Mouse (Mus musculus) layer of hippocampus, adult 2 months (tissue): Measurements from ENCODE around the gene Fyttd1. TPM values are rescaled to one million over a fixed set of nuclear protein-coding genes. Genes with fewer than 3 reads are reported as not detected.
A peak's percentile ranks its signal among the peaks of the same experiment; 100 is the strongest.
"Not testable (repeated sequence)": the region's sequence is repeated elsewhere in the genome, so short reads cannot be mapped to it uniquely, and the experiment has no call there.

ENCODE experiments used
- DNase-seq, 2 experiments: peaks; one replicate each; pipeline ENCODE4 v3.0.0; 2022; ENCODE audit warnings: low spot score in 2 of 2
- H3K27ac ChIP-seq: fragments of 200-600 bp; 2 replicates; pipeline ENCODE4 v1.8.1; 2022
- H3K4me3 ChIP-seq: fragments of 200-600 bp; 2 replicates; pipeline ENCODE4 v1.8.1; 2022; ENCODE audit warnings: mild to moderate bottlenecking
- CTCF ChIP-seq: fragments of 200-600 bp; conservative IDR thresholded peaks from 2 replicates; pipeline ENCODE4 v1.8.1; 2022; ENCODE audit warnings: antibody characterized with exemption, mild to moderate bottlenecking, moderate library complexity
- total RNA-seq, 2 experiments: library from RNA; stranded (reverse); gene quantifications; 2 replicates each; pipeline ENCODE4 v1.2.3; 2021

Gene Fyttd1
- total RNA-seq, 2 experiments from 2014 or later, result 110 TPM

DNA sequence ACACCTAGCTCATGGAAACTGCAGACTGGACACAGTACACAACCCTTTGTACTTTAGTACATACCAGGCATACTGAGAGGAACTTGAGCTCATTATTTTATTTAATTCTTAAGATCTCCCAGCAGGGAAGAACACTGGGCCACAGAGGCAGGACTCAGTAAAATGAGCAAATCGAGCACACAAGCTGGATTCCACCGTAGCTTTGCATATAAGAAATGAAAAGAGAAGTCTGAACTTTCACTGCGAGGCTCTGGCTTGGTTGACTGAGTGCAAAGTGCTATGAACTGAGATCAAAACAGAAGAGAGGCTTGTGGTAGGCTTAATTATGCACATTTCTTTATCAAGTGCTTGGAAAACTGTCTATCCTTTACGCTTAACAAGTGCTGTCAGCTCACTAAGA, 11.9 kb upstream of the Fyttd1 start:
- Histone ChIP-seq H3K4me3 (no peak overlapping the region), H3K27ac (no peak overlapping the region)
- TF ChIP-seq CTCF, result no peak
- no peak for DNase-seq

DNA sequence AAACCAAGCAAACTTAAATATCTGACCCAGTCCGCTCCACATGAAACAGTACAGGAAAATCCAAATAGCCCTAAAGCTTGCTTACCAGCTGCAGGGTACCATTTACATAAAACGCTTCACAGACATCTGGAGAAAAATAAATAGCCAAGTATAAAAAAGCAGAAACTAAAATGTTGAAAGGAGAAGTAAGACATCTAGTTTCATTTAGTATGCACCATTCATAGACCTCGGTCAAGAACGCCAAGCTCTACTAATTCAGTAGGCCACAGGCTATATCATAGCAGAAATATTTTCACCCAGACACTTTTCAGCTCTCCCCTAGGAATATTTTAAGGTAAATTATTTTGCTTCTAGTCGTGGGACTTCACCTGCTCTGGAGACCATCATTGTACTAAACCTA, 10.6 kb upstream of the Fyttd1 start:
- no peak for DNase-seq
- Histone ChIP-seq H3K27ac (no peak overlapping the region), H3K4me3 (no peak overlapping the region)
- no peak for TF ChIP-seq CTCF

DNA sequence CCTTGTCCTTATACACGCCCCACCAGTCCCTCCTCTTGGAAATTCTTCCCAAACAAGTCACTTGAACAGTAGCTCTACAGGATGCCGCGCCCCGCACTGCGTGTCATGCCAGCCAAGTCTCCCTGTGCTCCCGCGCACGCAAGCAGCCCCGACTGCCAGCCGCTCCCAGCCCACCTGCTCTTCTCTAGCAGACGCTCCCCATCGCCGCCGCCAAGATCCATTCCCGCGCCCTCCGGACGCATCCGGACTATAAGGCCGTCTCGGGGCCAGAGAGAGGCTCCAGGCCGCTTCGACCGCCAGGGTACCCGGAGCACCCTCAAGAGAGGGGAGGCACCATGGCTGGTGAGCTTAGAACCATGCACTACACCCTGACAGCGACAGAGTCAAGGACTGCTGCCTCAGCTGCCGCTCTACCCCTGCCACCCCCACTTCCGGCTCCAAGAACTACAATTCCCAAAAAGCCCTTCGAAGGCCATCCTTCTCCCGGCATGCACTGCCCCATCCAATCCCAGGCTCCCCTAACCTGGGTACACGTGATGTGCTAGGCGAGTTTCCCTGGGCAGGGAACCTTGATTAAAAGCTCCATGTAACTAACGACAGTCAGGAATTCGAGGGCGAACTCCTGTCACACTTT, 9.3 kb upstream of the Fyttd1 start:
- Histone ChIP-seq H3K4me3 (peak overlapping the region; percentile 84), H3K27ac (peak overlapping the region; percentile 90)
- TF ChIP-seq CTCF, result peak; percentile 38; the same call in 1 of the 2 replicates
- peak; percentile 92 to 95 for DNase-seq

DNA sequence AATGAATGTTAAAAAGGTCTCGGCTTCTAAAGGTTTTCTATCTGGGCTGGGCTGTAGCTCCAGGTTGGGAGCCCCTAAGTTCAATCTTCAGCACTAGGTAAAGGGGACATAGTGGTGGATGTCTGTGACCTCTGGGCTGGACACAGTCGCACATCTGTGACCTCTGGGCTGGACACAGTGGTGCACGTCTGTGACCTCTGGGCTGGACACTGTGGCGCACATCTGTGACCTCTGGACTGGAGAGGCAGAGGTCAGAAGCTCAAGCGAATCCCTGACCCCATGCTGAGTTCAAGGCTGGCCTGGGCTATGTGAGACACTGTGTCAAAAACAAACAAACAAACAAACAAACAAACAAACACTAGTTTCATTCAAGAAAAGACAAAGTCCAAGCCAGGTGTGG, 7.1 kb upstream of the Fyttd1 start:
- no peak for TF ChIP-seq CTCF
- no peak for DNase-seq
- H3K27ac ChIP-seq, result no peak overlapping the region
- H3K4me3 ChIP-seq, result no peak overlapping the region

DNA sequence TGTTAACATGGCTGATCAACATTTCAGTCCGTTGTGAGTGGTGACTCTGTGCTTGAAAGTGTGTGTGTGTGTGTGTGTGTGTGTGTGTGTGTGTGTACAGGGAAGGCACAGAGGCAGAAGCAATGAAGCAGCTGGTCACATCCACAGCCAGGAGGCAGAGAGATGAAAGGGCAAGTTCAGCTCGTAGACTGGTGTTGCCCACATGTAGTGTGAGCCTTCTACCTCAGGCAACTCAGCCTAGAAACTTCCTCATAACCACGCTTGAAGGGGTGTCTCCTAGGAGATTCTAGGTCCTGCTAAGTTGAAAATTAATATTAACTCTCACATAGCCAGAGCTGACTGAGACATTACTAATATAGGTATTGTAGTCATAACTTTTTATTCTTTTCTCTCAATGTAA, 3.9 kb upstream of the Fyttd1 start:
- Histone ChIP-seq H3K27ac (no peak overlapping the region), H3K4me3 (no peak overlapping the region)
- DNase-seq, result no peak
- no peak for TF ChIP-seq CTCF

DNA sequence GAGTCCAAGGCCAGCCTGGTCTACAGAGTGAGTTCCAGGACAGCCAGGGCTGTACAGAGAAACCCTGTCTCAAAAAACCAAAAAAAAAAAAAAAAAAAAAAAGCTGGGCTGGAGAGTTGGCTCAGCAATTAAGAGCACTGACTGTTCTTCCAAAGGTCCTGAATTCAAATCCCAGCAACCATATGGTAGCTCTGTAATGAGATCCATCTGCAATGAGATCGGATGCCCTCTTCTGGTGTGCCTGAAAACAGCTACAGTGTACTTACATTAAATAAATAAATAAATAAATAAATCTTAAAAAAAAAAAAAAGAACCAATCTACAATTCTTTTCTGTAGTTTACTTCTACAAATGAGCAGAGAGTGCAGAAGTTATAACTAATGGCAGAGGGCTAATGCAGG, 2.0 kb upstream of the Fyttd1 start:
- TF ChIP-seq CTCF, result peak; percentile 44
- DNase-seq, H3K4me3 ChIP-seq, H3K27ac ChIP-seq: not testable (repeated sequence)

DNA sequence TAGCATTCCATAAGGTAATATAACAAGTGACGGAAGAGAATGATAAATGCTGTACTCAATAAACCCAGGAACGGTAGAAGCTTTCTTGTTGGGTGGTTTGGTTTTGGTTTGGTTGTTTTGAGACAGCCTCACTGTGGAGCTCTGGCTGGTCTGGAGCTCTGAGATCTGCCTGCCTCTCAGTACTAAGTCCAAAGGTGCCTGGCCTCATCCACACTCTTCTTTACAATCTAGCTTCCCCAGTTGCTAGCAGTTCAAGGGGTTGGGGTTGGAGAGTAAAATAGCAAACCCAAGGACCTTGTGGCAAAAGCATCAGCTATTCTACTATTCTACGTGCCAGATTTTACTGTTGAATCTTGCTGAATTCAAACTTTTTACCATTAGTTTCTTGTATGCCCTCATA, 1.5 kb upstream of the Fyttd1 start:
- no peak for TF ChIP-seq CTCF
- Histone ChIP-seq H3K27ac (no peak overlapping the region), H3K4me3 (no peak overlapping the region)
- no peak for DNase-seq

DNA sequence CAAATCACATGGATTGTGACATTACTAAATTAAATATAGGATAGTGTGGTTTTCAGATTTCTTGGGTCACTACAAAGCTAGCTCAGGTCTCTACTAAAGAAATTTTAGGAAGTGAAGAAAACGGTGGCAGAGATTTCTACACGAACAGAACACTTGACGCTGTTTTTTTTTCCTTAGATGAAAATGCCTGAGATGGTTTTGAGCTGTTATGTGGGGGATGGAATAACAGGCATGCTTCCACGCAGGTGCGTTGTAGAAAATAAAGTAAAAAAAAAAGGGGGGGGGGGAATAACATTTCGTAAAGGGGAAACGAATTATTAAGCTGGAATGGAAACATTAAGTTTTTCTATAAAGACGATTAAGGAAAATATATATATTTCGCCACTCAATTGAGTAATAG, 469 bp upstream of the Fyttd1 start:
- Histone ChIP-seq H3K27ac (peak overlapping the region; percentile 92; the same call in 1 of the 2 replicates), H3K4me3 (peak overlapping the region; percentile 86)
- no peak for TF ChIP-seq CTCF
- DNase-seq, result no peak

DNA sequence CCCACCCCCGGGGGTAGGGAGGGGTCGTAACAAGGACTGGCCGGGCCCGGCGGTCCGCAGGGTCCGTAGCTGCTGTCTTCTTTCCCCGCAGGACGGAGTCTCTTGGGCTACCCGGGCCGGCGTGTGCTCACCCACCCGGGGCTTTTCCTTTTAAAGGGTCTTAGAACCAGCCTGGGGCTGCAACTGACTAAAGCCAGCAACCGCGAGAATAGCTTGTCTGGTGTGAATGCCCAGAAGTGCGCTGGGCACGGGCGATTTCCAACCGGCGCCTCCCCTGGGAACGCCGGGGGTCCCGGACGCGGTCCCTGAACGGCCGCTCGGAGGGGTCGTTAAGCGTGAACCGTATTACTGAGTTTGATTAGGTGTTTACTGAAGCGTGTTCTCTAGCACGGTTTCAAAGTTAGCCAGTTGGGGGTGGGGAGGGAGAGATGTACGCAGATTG, 878 bp downstream of the Fyttd1 start:
- Histone ChIP-seq H3K27ac (peak overlapping the region; percentile 92), H3K4me3 (peak overlapping the region; percentile 86)
- no peak for TF ChIP-seq CTCF
- DNase-seq, result no peak

DNA sequence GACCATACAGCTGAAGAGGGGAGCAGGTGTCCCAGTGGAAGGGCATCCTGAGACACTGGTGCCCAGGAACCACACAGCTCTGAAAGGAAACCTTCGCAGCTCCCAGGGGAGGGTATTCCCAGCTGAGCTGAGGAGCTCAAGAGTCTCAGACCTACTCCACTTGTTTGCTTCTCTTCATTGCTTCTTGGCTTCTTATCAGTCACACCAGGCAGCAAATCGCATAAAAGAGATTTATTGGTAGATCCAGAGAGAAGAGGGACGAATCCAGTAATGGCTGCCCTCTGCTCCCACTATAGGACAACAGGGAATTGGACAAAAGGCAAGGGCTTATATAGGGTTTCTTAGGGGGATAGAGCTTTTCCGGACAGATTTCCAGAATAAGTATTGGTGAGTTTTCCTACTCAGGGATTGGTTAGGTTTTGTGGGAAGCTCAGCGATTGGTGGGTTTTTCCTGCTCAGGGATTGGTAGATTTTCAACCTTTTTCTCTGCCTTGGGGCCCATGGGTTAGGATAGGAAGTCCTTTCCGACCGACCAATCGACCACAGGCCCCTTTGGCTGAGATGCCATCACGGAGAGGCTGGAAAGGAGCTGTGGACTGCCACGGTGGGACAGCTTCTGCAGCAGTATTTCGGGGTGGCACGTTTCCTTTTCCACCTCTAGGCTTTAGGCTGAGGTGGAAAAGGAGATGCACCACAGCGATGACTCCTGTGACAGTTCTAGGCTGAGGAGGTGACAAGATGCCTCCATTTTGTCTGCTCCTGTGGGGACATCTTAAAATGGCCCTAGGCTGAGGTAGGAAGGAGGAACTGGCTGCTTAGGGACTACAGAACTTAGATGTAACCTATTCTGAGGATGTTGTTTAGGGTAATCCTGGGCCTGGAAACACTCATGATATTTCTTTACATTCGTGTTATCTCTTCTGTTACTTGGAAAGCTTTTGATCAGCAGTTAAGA, 1.9 kb downstream of the Fyttd1 start:
- Histone ChIP-seq H3K4me3 (peak overlapping the region; percentile 86), H3K27ac (no peak overlapping the region)
- no peak for TF ChIP-seq CTCF
- no peak for DNase-seq

DNA sequence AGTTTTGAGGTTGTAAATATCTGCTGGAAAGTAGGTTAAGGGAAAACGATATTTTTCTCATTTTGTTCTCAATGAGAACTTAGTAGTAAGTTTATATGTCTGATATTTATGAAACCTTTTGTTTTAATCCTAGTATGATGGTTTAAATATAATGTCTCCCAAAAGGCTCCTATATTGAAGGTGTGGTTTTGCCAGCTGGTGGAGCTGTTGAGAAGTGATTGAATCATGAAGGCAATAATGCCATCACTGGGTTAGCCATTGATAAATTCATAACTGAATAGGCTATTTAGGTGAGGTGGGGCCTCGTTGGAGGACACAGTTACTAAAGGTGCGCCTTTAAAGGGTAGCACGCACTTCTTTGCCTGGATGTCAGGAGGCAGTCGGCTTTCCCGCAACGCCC, 4.2 kb downstream of the Fyttd1 start:
- Histone ChIP-seq H3K27ac (no peak overlapping the region), H3K4me3 (no peak overlapping the region)
- peak; percentile 47 for TF ChIP-seq CTCF
- DNase-seq, result no peak

DNA sequence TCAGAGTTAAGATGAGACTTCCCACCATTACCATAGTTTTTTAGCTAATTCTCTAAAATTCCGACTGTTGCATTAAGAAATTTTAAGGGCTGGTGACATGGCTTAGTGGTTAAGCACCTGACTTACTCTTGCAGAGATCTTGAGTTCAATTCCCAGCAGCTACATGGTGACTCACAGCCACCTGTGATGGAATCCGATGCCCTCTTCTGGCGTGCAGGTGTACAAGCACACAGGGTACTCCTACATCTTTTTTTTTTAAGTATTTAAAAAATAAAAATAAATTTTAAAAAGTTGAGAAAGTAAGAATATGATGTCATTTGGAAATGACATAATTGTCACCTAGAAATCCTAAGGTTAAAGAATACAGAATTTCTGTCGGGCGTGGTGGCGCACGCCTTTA, 10.7 kb downstream of the Fyttd1 start:
- no peak overlapping the region for H3K4me3 ChIP-seq
- TF ChIP-seq CTCF, result peak; percentile 64
- no peak for DNase-seq
- H3K27ac ChIP-seq, result no peak overlapping the region

DNA sequence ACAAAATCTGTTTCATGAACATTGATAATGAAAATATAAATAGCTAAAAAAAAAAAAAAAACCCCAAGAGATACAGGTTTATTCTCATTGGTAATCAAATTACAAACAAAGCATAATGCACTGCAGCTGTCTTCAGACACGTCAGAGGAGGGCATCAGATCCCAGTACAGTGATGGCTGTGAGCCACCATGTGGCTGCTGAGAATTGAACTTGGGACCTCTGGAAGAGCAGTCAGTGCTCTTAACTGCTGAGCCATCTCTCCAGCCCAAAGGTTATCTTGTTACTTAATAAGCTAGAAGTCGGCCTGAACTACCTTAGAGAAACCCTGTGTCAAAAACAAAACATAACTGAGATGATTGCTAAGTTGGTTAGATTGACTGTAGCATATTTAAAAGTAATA, 12.6 kb downstream of the Fyttd1 start:
- DNase-seq, result no peak
- no peak overlapping the region for H3K27ac ChIP-seq
- no peak overlapping the region for H3K4me3 ChIP-seq
- no peak for TF ChIP-seq CTCF

DNA sequence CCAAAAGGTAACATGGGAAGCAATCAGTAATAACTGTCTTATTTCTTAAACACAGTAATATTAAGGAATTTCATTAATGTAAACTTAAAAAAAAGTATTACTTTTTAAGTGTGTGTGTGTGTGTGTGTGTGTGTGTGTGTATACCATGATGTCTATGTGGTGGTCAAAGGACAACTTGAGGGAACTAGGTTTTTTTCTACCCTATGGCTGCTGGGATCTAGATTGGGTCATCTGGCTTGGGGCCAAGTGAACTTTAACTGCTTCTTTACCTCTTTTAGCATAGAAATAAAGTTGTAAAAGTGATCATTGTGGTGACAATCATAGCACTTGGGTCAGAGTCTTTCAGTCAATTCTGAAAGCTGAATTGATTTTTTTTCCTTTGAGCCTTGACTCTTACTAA, 18.8 kb downstream of the Fyttd1 start:
- no peak for TF ChIP-seq CTCF
- no peak for DNase-seq
- Histone ChIP-seq H3K27ac (no peak overlapping the region), H3K4me3 (no peak overlapping the region)
